Mouse (Mus musculus): ENCODE results near the gene Gm49320.

The Gm49320 gene

GRCm38 (mm10) chr8:4259125-4259804 is 20.6 kb downstream of the Gm49320 start, which contains the start of gene Ctxn1:
Gene Ctxn1 (minus strand): TSS chr8:4259274.
- peak; percentile 93 for DNase-seq (ENCODE audit: low spot score)

GRCm38 (mm10) chr8:4259805-4260170 is 21.1 kb downstream of the Gm49320 start:
- DNase-seq (ENCODE audit: low spot score): no peak

GRCm38 (mm10) chr8:4263105-4263791 is 24.6 kb downstream of the Gm49320 start:
- DNase-seq (ENCODE audit: low spot score): no peak

GRCm38 (mm10) chr8:4265160-4265914 is 26.7 kb downstream of the Gm49320 start:
- no peak for DNase-seq (ENCODE audit: low spot score)

- no peak for DNase-seq (ENCODE audit: low spot score)
Observed at GRCm38 (mm10) chr8:4267627-4268026, 29.0 kb downstream of the Gm49320 start.

- DNase-seq (ENCODE audit: low spot score): no peak
Observed at GRCm38 (mm10) chr8:4269609-4270008, 30.9 kb downstream of the Gm49320 start.

- peak; percentile 97 for DNase-seq (ENCODE audit: low spot score)
Observed at GRCm38 (mm10) chr8:4275275-4276110, 36.8 kb downstream of the Gm49320 start, which contains the start of gene Timm44. Gene Timm44 (minus strand): TSS chr8:4275913.

- DNase-seq (ENCODE audit: low spot score): no peak
Observed at GRCm38 (mm10) chr8:4276111-4276465, 37.4 kb downstream of the Gm49320 start.

GRCm38 (mm10) chr8:4292738-4293137 is 54.1 kb downstream of the Gm49320 start:
- DNase-seq (ENCODE audit: low spot score): no peak

- no peak for DNase-seq (ENCODE audit: low spot score)
Observed at GRCm38 (mm10) chr8:4297822-4298221, 59.2 kb downstream of the Gm49320 start.

Data from layer of hippocampus, adult 11-12 months (tissue).